Mouse (Mus musculus): ENCODE data around the gene Ntan1. TPM values are rescaled to one million over a fixed set of nuclear protein-coding genes. Genes with fewer than 3 reads are reported as not detected.
A peak's percentile ranks its signal among the peaks of the same experiment; 100 is the strongest.

Gene Ntan1
- polyA plus RNA-seq, 1 experiment from 2014 or later = 163 TPM

DNA sequence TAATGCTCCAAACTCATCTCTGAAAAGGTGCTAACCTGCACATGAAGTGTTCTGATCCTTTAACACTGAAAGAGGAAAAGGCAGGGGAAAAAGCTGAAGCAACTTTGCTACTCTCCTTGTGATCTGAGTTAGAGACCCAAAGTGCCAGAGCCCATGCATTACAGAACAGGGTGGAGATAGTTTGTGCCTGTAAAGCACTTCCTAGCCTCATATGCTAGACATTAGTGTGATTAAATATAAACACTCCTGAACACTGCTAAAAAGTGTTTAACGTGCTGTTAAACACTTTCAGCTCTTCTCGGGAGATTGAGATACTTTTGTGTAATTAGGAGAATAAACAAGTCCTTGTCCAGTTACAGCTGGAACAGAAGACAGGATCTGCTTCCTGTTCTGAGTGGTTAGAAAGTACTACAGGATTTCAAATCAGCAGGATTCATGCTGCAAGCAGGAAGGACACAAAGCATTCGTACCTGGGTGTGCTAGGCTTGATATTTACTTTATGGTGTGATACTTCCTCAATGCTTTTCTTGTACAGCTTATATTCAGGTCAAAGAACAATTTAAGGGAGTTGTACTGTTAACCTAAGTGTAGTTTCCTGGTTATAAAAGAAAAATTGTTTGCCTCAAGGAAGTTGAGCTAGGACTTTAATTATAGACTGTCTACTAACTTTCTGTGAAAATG lies 64.6 kb downstream of the Ntan1 start:
- H3K4me2 ChIP-seq (ENCODE audit: low read depth, low read length) = 0 out of 2 replicates have a peak overlapping the region, but pooled peaks have one; percentile 6
- WGBS = 7% methylated on average over 3 of the region's 3 CpGs

More for the DNA sequence above, 64.6 kb downstream of the Ntan1 start:
- Histone ChIP-seq H3K27ac (ENCODE audit: low read length) (peak overlapping the region; percentile 94), H3K27me3 (ENCODE audit: control insufficient read depth, insufficient read depth, low read length) (no peaks in the 10 kb centered on the region), H3K9me3 (replicated peaks; ENCODE audit: control insufficient read depth, low read length) (no peaks in the 10 kb centered on the region), H3K9ac (ENCODE audit: low read length) (no peak overlapping the region), H3K36me3 (ENCODE audit: control insufficient read depth, insufficient read depth, low read length) (0 out of 2 replicates have a peak, but pooled peaks cover 11% of the 10 kb centered on the region), H3K4me1 (ENCODE audit: control insufficient read depth, insufficient read depth, low read length) (peaks cover 6% of the 10 kb centered on the region), H3K4me3 (replicated peaks; ENCODE audit: low read length) (no peak overlapping the region)
- peak; percentile 89; the same call in 1 of the 2 replicates for ATAC-seq (ENCODE audit: insufficient read depth, low FRiP score)

Small RNA genes lying within 50 kb of the gene (microRNA-seq; reads per million reads assigned to microRNA genes)
- not detected for gene Gm27734

Other genes with a start within 250 kb of the Ntan1 start
- gene Parn, start 150.7 kb upstream of the Ntan1 start, polyA plus RNA-seq (2015; fragmentation: Nextera tagmentation; extraction: Ambion mirVana) = 38.7 and 42.1 TPM in 2 replicates
- 41.9 and 47.1 TPM in 2 replicates for gene Bfar, start 147.0 kb upstream of the Ntan1 start, polyA plus RNA-seq (2015; fragmentation: Nextera tagmentation; extraction: Ambion mirVana)
- 4.6 and 4.8 TPM in 2 replicates for gene 3110001I22Rik, start 146.9 kb upstream of the Ntan1 start, polyA plus RNA-seq (2015; fragmentation: Nextera tagmentation; extraction: Ambion mirVana)
- 43.3 and 59.7 TPM in 2 replicates for gene Pla2g10, start 87.9 kb upstream of the Ntan1 start, polyA plus RNA-seq (2015; fragmentation: Nextera tagmentation; extraction: Ambion mirVana)
- 55.2 and 56.2 TPM in 2 replicates for gene Rrn3, start 38.1 kb upstream of the Ntan1 start, polyA plus RNA-seq (2015; fragmentation: Nextera tagmentation; extraction: Ambion mirVana)
- gene Pdxdc1, start 84.3 kb downstream of the Ntan1 start, polyA plus RNA-seq (2015; fragmentation: Nextera tagmentation; extraction: Ambion mirVana) = 115 and 122 TPM in 2 replicates
- 11.1 and 13.2 TPM in 2 replicates for gene Mpv17l, start 84.3 kb downstream of the Ntan1 start, polyA plus RNA-seq (2015; fragmentation: Nextera tagmentation; extraction: Ambion mirVana)
- 2.0 and 2.5 TPM in 2 replicates for gene 2900011O08Rik, start 167.8 kb downstream of the Ntan1 start, polyA plus RNA-seq (2015; fragmentation: Nextera tagmentation; extraction: Ambion mirVana)
- gene Ifitm7, start 168.0 kb downstream of the Ntan1 start, polyA plus RNA-seq (2015; fragmentation: Nextera tagmentation; extraction: Ambion mirVana) = 0.19 TPM in 1 of 2 replicates, not detected in the other

Measured in stomach, embryonic 16.5 days (tissue).